Mouse (Mus musculus) hindbrain, embryonic 14.5 days (tissue): Measurements from ENCODE around the gene March9. TPM values are rescaled to one million over a fixed set of nuclear protein-coding genes. Genes with fewer than 3 reads are reported as not detected.
A peak's percentile ranks its signal among the peaks of the same experiment; 100 is the strongest.

Experiments used
- ATAC-seq: fragments of 200-750 bp; cut with Nextera tagmentation; 2 replicates; pipeline ENCODE4 v1.8.0; 2017; ENCODE audit warnings: moderate number of reproducible peaks, mild to moderate bottlenecking, moderate TSS enrichment, moderate library complexity; ENCODE audit not compliant: low FRiP score
- DNase-seq: peaks from one replicate; pipeline ENCODE4 v3.0.0-alpha.2; 2015; ENCODE audit warnings: low spot score
- H3K27ac ChIP-seq: fragments of 300-500 bp; sonication (generic); 2 replicates; pipeline ENCODE4 v1.5.1; 2014; ENCODE audit warnings: mild to moderate bottlenecking, moderate library complexity
- H3K27me3 ChIP-seq: fragments of 300-500 bp; sonication (generic); 2 replicates; pipeline ENCODE4 v1.6.1; 2014; ENCODE audit warnings: mild to moderate bottlenecking, low read length, mixed read lengths; ENCODE audit not compliant: control insufficient read depth, insufficient read depth
- H3K36me3 ChIP-seq: fragments of 300-500 bp; sonication (generic); replicated peaks from 2 replicates; pipeline ENCODE4 v1.6.1; 2014; ENCODE audit not compliant: control insufficient read depth, insufficient read depth
- H3K4me1 ChIP-seq: fragments of 300-500 bp; sonication (generic); replicated peaks from 2 replicates; pipeline ENCODE4 v1.6.1; 2014; ENCODE audit warnings: antibody characterized with exemption, low read length, mixed read lengths; ENCODE audit not compliant: control insufficient read depth, insufficient read depth
- H3K4me2 ChIP-seq: fragments of 300-500 bp; sonication (generic); replicated peaks from 2 replicates; pipeline ENCODE4 v1.6.1; 2014; ENCODE audit warnings: mild to moderate bottlenecking, moderate library complexity
- H3K4me3 ChIP-seq: fragments of 300-500 bp; sonication (generic); replicated peaks from 2 replicates; pipeline ENCODE4 v1.5.1; 2014; ENCODE audit warnings: mild to moderate bottlenecking, low read length
- H3K9ac ChIP-seq: fragments of 300-500 bp; sonication (generic); 2 replicates; pipeline ENCODE4 v1.6.1; 2014
- H3K9me3 ChIP-seq: fragments of 300-500 bp; sonication (generic); 2 replicates; pipeline ENCODE4 v1.6.1; 2016; ENCODE audit warnings: low read length; ENCODE audit not compliant: control insufficient read depth
- WGBS: fragments of 180-500 bp; shearing (Covaris S2); extraction: QIAGEN DNeasy Blood & Tissue Kit; methylation state at CpG from one replicate; pipeline ENCODE4 v1.1.7; 2014; 5-methylcytosine and 5-hydroxymethylcytosine counted together
- polyA plus RNA-seq: library from polyadenylated mRNA; unstranded; fragments of >200 nt; fragmentation: Nextera tagmentation; extraction: Ambion mirVana; gene quantifications from 2 replicates; pipeline ENCODE4 v1.2.1, GENCODE M21; 2014

March9 gene
- polyA plus RNA-seq, 1 experiment from 2014 or later, result 12.0 TPM

GRCm38 (mm10) chr10:127081996-127082620, 22.1 kb upstream of the March9 start:
- DNase-seq, result peak; percentile 51
- H3K36me3 ChIP-seq, result peaks cover 40% of the 10 kb centered on the region
- H3K4me1 ChIP-seq, result peaks cover 36% of the 10 kb centered on the region
- H3K9me3 ChIP-seq, result no peaks in the 10 kb centered on the region
- H3K4me3 ChIP-seq, result peak overlapping the region; percentile 47
- peaks cover 16% of the 10 kb centered on the region for H3K27me3 ChIP-seq
- WGBS, result 27% methylated on average over 8 of the region's 8 CpGs
- ATAC-seq, result no peak
- peak overlapping the region; percentile 95 for H3K4me2 ChIP-seq
- H3K9ac ChIP-seq, result peak overlapping the region; percentile 93
- H3K27ac ChIP-seq, result no peak overlapping the region

GRCm38 (mm10) chr10:127080901-127081780, 21.2 kb upstream of the March9 start:
- H3K4me2 ChIP-seq, result peak overlapping the region; percentile 95
- 2% methylated on average over 37 of the region's 48 CpGs for WGBS
- peaks cover 12% of the 10 kb centered on the region for H3K27me3 ChIP-seq

GRCm38 (mm10) chr10:127079665-127080391, 19.8 kb upstream of the March9 start:
- peak overlapping the region; percentile 95 for H3K4me2 ChIP-seq
- H3K36me3 ChIP-seq, result peaks cover 24% of the 10 kb centered on the region
- under 1% methylated on average over 65 of the region's 70 CpGs for WGBS
- DNase-seq (peak; percentile 51), ATAC-seq (0 out of 2 replicates have a peak, but pooled peaks have one; percentile 5)
- peak overlapping the region; percentile 93 for H3K9ac ChIP-seq
- H3K27ac ChIP-seq, result peak overlapping the region; percentile 90
- H3K9me3 ChIP-seq, result no peaks in the 10 kb centered on the region
- H3K27me3 ChIP-seq, result peaks cover 12% of the 10 kb centered on the region
- H3K4me1 ChIP-seq, result peaks cover 40% of the 10 kb centered on the region
- peak overlapping the region; percentile 47 for H3K4me3 ChIP-seq

More at GRCm38 (mm10) chr10:127080901-127081780, 21.2 kb upstream of the March9 start:
- Histone ChIP-seq H3K36me3 (peaks cover 32% of the 10 kb centered on the region), H3K9me3 (no peaks in the 10 kb centered on the region), H3K9ac (peak overlapping the region; percentile 93), H3K4me3 (peak overlapping the region; percentile 47), H3K4me1 (peaks cover 40% of the 10 kb centered on the region), H3K27ac (0 out of 2 replicates have a peak overlapping the region, but pooled peaks have one; percentile 1)
- DNase-seq (no peak), ATAC-seq (no peak)

GRCm38 (mm10) chr10:127078677-127079575, 18.9 kb upstream of the March9 start:
- ATAC-seq (peak; percentile 75), DNase-seq (peak; percentile 86)
- Histone ChIP-seq H3K27ac (peak overlapping the region; percentile 90), H3K36me3 (peaks cover 15% of the 10 kb centered on the region), H3K9ac (peak overlapping the region; percentile 93), H3K4me3 (peak overlapping the region; percentile 47), H3K27me3 (peaks cover 12% of the 10 kb centered on the region), H3K9me3 (no peaks in the 10 kb centered on the region), H3K4me1 (peaks cover 40% of the 10 kb centered on the region), H3K4me2 (peak overlapping the region; percentile 95)
- WGBS, result 4% methylated on average over 28 of the region's 49 CpGs

- peaks cover 12% of the 10 kb centered on the region for H3K27me3 ChIP-seq
- 0 out of 2 replicates have a peak, but pooled peaks cover 7% of the 10 kb centered on the region for H3K36me3 ChIP-seq
- no peaks in the 10 kb centered on the region for H3K9me3 ChIP-seq
- no peak for DNase-seq
- H3K4me3 ChIP-seq, result peak overlapping the region; percentile 47
- peak overlapping the region; percentile 95 for H3K4me2 ChIP-seq
- 1% methylated on average over 11 of the region's 12 CpGs for WGBS
- H3K27ac ChIP-seq, result peak overlapping the region; percentile 90
- H3K9ac ChIP-seq, result peak overlapping the region; percentile 45
- ATAC-seq, result peak; percentile 51
- H3K4me1 ChIP-seq, result peaks cover 40% of the 10 kb centered on the region
These were observed 18.2 kb upstream of the March9 start for GRCm38 (mm10) chr10:127078001-127078676.

- Histone ChIP-seq H3K4me3 (peak overlapping the region; percentile 47), H3K9me3 (no peaks in the 10 kb centered on the region), H3K36me3 (0 out of 2 replicates have a peak, but pooled peaks cover under 1% of the 10 kb centered on the region), H3K4me1 (peaks cover 40% of the 10 kb centered on the region), H3K9ac (peak overlapping the region; percentile 45), H3K27me3 (peaks cover 12% of the 10 kb centered on the region), H3K4me2 (peak overlapping the region; percentile 95), H3K27ac (peak overlapping the region; percentile 90)
- ATAC-seq, result no peak
- WGBS, result 5% methylated on average over 10 of the region's 10 CpGs
- no peak for DNase-seq
These were observed 17.5 kb upstream of the March9 start for GRCm38 (mm10) chr10:127077515-127077914.

- Histone ChIP-seq H3K27ac (no peak overlapping the region), H3K4me2 (no peak overlapping the region; the same call in 1 of the 2 replicates), H3K36me3 (no peaks in the 10 kb centered on the region), H3K9ac (0 out of 2 replicates have a peak overlapping the region, but pooled peaks have one; percentile 11), H3K27me3 (peaks cover 12% of the 10 kb centered on the region), H3K4me3 (no peak overlapping the region), H3K9me3 (no peaks in the 10 kb centered on the region), H3K4me1 (peaks cover 31% of the 10 kb centered on the region)
- no peak for ATAC-seq
- DNase-seq, result no peak
- 36% methylated on average over 4 of the region's 4 CpGs for WGBS
These were observed 16.1 kb upstream of the March9 start for GRCm38 (mm10) chr10:127076082-127076481.

- DNase-seq (no peak), ATAC-seq (no peak)
- H3K4me1 ChIP-seq, result peaks cover 31% of the 10 kb centered on the region
- peaks cover 9% of the 10 kb centered on the region for H3K27me3 ChIP-seq
- no peaks in the 10 kb centered on the region for H3K36me3 ChIP-seq
- no peak overlapping the region for H3K4me2 ChIP-seq
- no peaks in the 10 kb centered on the region for H3K9me3 ChIP-seq
- H3K27ac ChIP-seq, result no peak overlapping the region
- WGBS, result 81% methylated on average over 8 of the region's 8 CpGs
- H3K4me3 ChIP-seq, result no peak overlapping the region
- H3K9ac ChIP-seq, result no peak overlapping the region
These were observed 15.7 kb upstream of the March9 start for GRCm38 (mm10) chr10:127075651-127076050.
